Mouse (Mus musculus) lung, embryonic 15.5 days (tissue): ENCODE data around the gene Rgs3. TPM values are rescaled to one million over a fixed set of nuclear protein-coding genes. Genes with fewer than 3 reads are reported as not detected.

ENCODE experiments used
- ATAC-seq: fragments of 200-750 bp; cut with Nextera tagmentation; 2 replicates; pipeline ENCODE4 v1.8.0; 2017; ENCODE audit warnings: moderate number of reproducible peaks, borderline replicate concordance; ENCODE audit not compliant: low FRiP score, low TSS enrichment; ENCODE audit errors: extremely low read depth
- H3K27ac ChIP-seq: fragments of 300-500 bp; sonication (generic); 2 replicates; pipeline ENCODE4 v1.5.1; 2015; ENCODE audit warnings: moderate library complexity, mild to moderate bottlenecking, inconsistent platforms
- H3K27me3 ChIP-seq: fragments of 300-500 bp; sonication (generic); 2 replicates; pipeline ENCODE4 v1.6.1; 2015; ENCODE audit warnings: inconsistent platforms
- H3K36me3 ChIP-seq: fragments of 300-500 bp; sonication (generic); 2 replicates; pipeline ENCODE4 v1.6.1; 2015; ENCODE audit warnings: inconsistent platforms
- H3K4me1 ChIP-seq: fragments of 300-500 bp; sonication (generic); 2 replicates; pipeline ENCODE4 v1.6.1; 2015; ENCODE audit warnings: inconsistent platforms
- H3K4me2 ChIP-seq: fragments of 300-500 bp; sonication (generic); 2 replicates; pipeline ENCODE4 v1.6.1; 2015; ENCODE audit warnings: inconsistent platforms, mild to moderate bottlenecking, moderate library complexity
- H3K4me3 ChIP-seq: fragments of 300-500 bp; sonication (generic); 2 replicates; pipeline ENCODE4 v1.5.1; 2015; ENCODE audit warnings: mild to moderate bottlenecking, inconsistent platforms
- H3K9ac ChIP-seq: fragments of 300-500 bp; sonication (generic); 2 replicates; pipeline ENCODE4 v1.6.1; 2015; ENCODE audit warnings: inconsistent platforms
- H3K9me3 ChIP-seq: fragments of 300-500 bp; sonication (generic); 2 replicates; pipeline ENCODE4 v1.6.1; 2016; ENCODE audit warnings: inconsistent platforms
- WGBS: fragments of 180-500 bp; shearing (Covaris S2); methylation state at CpG from one replicate; pipeline ENCODE4 v1.1.7; 2015; 5-methylcytosine and 5-hydroxymethylcytosine counted together
- polyA plus RNA-seq: library from polyadenylated mRNA; unstranded; fragments of >200 nt; fragmentation: Nextera tagmentation; extraction: Ambion mirVana; gene quantifications from 2 replicates; pipeline ENCODE4 v1.2.1, GENCODE M21; 2015

Gene Rgs3
- polyA plus RNA-seq, 1 experiment from 2014 or later = 53.5 TPM

GRCm38 (mm10) chr4:62700426-62700825, 140.8 kb downstream of the Rgs3 start:
- H3K4me1 ChIP-seq = peaks cover 65% of the 10 kb centered on the region
- peak overlapping the region; percentile 53 for H3K9ac ChIP-seq
- 53% methylated on average over 5 of the region's 5 CpGs for WGBS
- H3K4me2 ChIP-seq = peak overlapping the region; percentile 63
- ATAC-seq = no peak
- H3K27ac ChIP-seq = peak overlapping the region; percentile 65; the same call in 1 of the 2 replicates
- no peaks in the 10 kb centered on the region for H3K27me3 ChIP-seq
- peaks cover 28% of the 10 kb centered on the region for H3K36me3 ChIP-seq
- peak overlapping the region; percentile 47 for H3K4me3 ChIP-seq
- no peaks in the 10 kb centered on the region for H3K9me3 ChIP-seq

GRCm38 (mm10) chr4:62703151-62703550, 143.5 kb downstream of the Rgs3 start:
- Histone ChIP-seq H3K36me3 (peaks cover 28% of the 10 kb centered on the region), H3K4me3 (no peak overlapping the region), H3K27ac (no peak overlapping the region), H3K4me1 (peaks cover 41% of the 10 kb centered on the region), H3K9ac (no peak overlapping the region), H3K4me2 (no peak overlapping the region), H3K9me3 (no peaks in the 10 kb centered on the region), H3K27me3 (no peaks in the 10 kb centered on the region)
- 76% methylated on average over 9 of the region's 9 CpGs for WGBS
- ATAC-seq = no peak

GRCm38 (mm10) chr4:62704204-62704603, 144.6 kb downstream of the Rgs3 start:
- Histone ChIP-seq H3K27me3 (no peaks in the 10 kb centered on the region), H3K9ac (no peak overlapping the region), H3K9me3 (no peaks in the 10 kb centered on the region), H3K4me3 (no peak overlapping the region), H3K4me2 (no peak overlapping the region), H3K27ac (no peak overlapping the region), H3K36me3 (peaks cover 28% of the 10 kb centered on the region), H3K4me1 (peaks cover 31% of the 10 kb centered on the region)
- ATAC-seq = no peak
- 87% methylated on average over 13 of the region's 13 CpGs for WGBS

GRCm38 (mm10) chr4:62705013-62705412, 145.4 kb downstream of the Rgs3 start:
- Histone ChIP-seq H3K36me3 (peaks cover 28% of the 10 kb centered on the region), H3K4me2 (no peak overlapping the region), H3K9me3 (no peaks in the 10 kb centered on the region), H3K27ac (no peak overlapping the region), H3K4me1 (peaks cover 24% of the 10 kb centered on the region; the same call in 1 of the 2 replicates), H3K27me3 (no peaks in the 10 kb centered on the region), H3K9ac (no peak overlapping the region), H3K4me3 (no peak overlapping the region)
- 67% methylated on average over 10 of the region's 10 CpGs for WGBS
- no peak for ATAC-seq

- Histone ChIP-seq H3K9ac (no peak overlapping the region), H3K9me3 (no peaks in the 10 kb centered on the region), H3K27ac (no peak overlapping the region; the same call in 1 of the 2 replicates), H3K36me3 (peaks cover 25% of the 10 kb centered on the region), H3K27me3 (no peaks in the 10 kb centered on the region), H3K4me2 (no peak overlapping the region), H3K4me1 (peaks cover 16% of the 10 kb centered on the region; the same call in 1 of the 2 replicates), H3K4me3 (no peak overlapping the region)
- WGBS = 33% methylated on average over 3 of the region's 3 CpGs
- no peak for ATAC-seq
These were observed 146.1 kb downstream of the Rgs3 start for GRCm38 (mm10) chr4:62705749-62706148.

GRCm38 (mm10) chr4:62708084-62708483, 148.4 kb downstream of the Rgs3 start:
- Histone ChIP-seq H3K4me3 (no peak overlapping the region), H3K27me3 (no peaks in the 10 kb centered on the region), H3K36me3 (peaks cover 12% of the 10 kb centered on the region; the same call in 1 of the 2 replicates), H3K4me1 (0 out of 2 replicates have a peak, but pooled peaks cover 5% of the 10 kb centered on the region), H3K4me2 (no peak overlapping the region), H3K27ac (no peak overlapping the region), H3K9me3 (no peaks in the 10 kb centered on the region), H3K9ac (no peak overlapping the region)
- WGBS = 79% methylated on average over 7 of the region's 7 CpGs
- no peak for ATAC-seq

- H3K4me1 ChIP-seq = 0 out of 2 replicates have a peak, but pooled peaks cover 5% of the 10 kb centered on the region
- H3K4me2 ChIP-seq = no peak overlapping the region
- no peaks in the 10 kb centered on the region for H3K9me3 ChIP-seq
- no peak overlapping the region for H3K9ac ChIP-seq
- WGBS = 53% methylated on average over 1 of the region's 1 CpGs
- no peak for ATAC-seq
- H3K27me3 ChIP-seq = no peaks in the 10 kb centered on the region
- H3K27ac ChIP-seq = no peak overlapping the region
- peaks cover 2% of the 10 kb centered on the region; the same call in 1 of the 2 replicates for H3K36me3 ChIP-seq
- H3K4me3 ChIP-seq = no peak overlapping the region
These were observed 149.3 kb downstream of the Rgs3 start for GRCm38 (mm10) chr4:62708994-62709393.

- Histone ChIP-seq H3K9me3 (no peaks in the 10 kb centered on the region), H3K4me2 (no peak overlapping the region), H3K9ac (no peak overlapping the region), H3K4me1 (0 out of 2 replicates have a peak, but pooled peaks cover 5% of the 10 kb centered on the region), H3K27ac (no peak overlapping the region), H3K27me3 (no peaks in the 10 kb centered on the region), H3K4me3 (no peak overlapping the region), H3K36me3 (no peaks in the 10 kb centered on the region; the same call in 1 of the 2 replicates)
- no peak for ATAC-seq
- 78% methylated on average over 5 of the region's 5 CpGs for WGBS
These were observed 149.8 kb downstream of the Rgs3 start for GRCm38 (mm10) chr4:62709448-62709847.

- no peak for ATAC-seq
- 83% methylated on average over 7 of the region's 7 CpGs for WGBS
- no peak overlapping the region for H3K27ac ChIP-seq
These were observed 151.5 kb downstream of the Rgs3 start for GRCm38 (mm10) chr4:62711159-62711558.

GRCm38 (mm10) chr4:62711582-62711981, 151.9 kb downstream of the Rgs3 start:
- Histone ChIP-seq H3K4me2 (no peak overlapping the region), H3K9me3 (no peaks in the 10 kb centered on the region), H3K9ac (no peak overlapping the region), H3K4me3 (no peak overlapping the region), H3K36me3 (no peaks in the 10 kb centered on the region), H3K4me1 (no peaks in the 10 kb centered on the region), H3K27me3 (no peaks in the 10 kb centered on the region), H3K27ac (no peak overlapping the region)
- WGBS = 59% methylated on average over 4 of the region's 4 CpGs
- no peak for ATAC-seq

More at GRCm38 (mm10) chr4:62711159-62711558, 151.5 kb downstream of the Rgs3 start:
- H3K4me1 ChIP-seq = no peaks in the 10 kb centered on the region
- no peak overlapping the region for H3K9ac ChIP-seq
- no peaks in the 10 kb centered on the region for H3K9me3 ChIP-seq
- no peak overlapping the region for H3K4me3 ChIP-seq
- no peak overlapping the region for H3K4me2 ChIP-seq
- H3K27me3 ChIP-seq = no peaks in the 10 kb centered on the region
- no peaks in the 10 kb centered on the region for H3K36me3 ChIP-seq

- no peak overlapping the region for H3K9ac ChIP-seq
- no peak for ATAC-seq
- no peak overlapping the region for H3K4me3 ChIP-seq
- no peaks in the 10 kb centered on the region for H3K27me3 ChIP-seq
- H3K36me3 ChIP-seq = no peaks in the 10 kb centered on the region
- H3K9me3 ChIP-seq = no peaks in the 10 kb centered on the region
- H3K4me1 ChIP-seq = 0 out of 2 replicates have a peak, but pooled peaks cover 6% of the 10 kb centered on the region
- no peak overlapping the region for H3K4me2 ChIP-seq
- no peak overlapping the region for H3K27ac ChIP-seq
These were observed 161.2 kb downstream of the Rgs3 start for GRCm38 (mm10) chr4:62720861-62721260.

GRCm38 (mm10) chr4:62722021-62722426, 162.4 kb downstream of the Rgs3 start:
- H3K36me3 ChIP-seq = no peaks in the 10 kb centered on the region
- no peak overlapping the region for H3K9ac ChIP-seq
- no peak for ATAC-seq
- H3K27me3 ChIP-seq = no peaks in the 10 kb centered on the region
- H3K4me1 ChIP-seq = 0 out of 2 replicates have a peak, but pooled peaks cover 6% of the 10 kb centered on the region
- WGBS = 41% methylated on average over 3 of the region's 3 CpGs
- no peak overlapping the region for H3K4me2 ChIP-seq
- no peak overlapping the region for H3K4me3 ChIP-seq
- H3K9me3 ChIP-seq = no peaks in the 10 kb centered on the region
- H3K27ac ChIP-seq = no peak overlapping the region

GRCm38 (mm10) chr4:62723795-62724194, 164.1 kb downstream of the Rgs3 start:
- no peaks in the 10 kb centered on the region for H3K9me3 ChIP-seq
- 80% methylated on average over 5 of the region's 5 CpGs for WGBS
- H3K9ac ChIP-seq = no peak overlapping the region
- H3K27ac ChIP-seq = no peak overlapping the region
- H3K4me1 ChIP-seq = 0 out of 2 replicates have a peak, but pooled peaks cover 6% of the 10 kb centered on the region
- ATAC-seq = no peak
- no peak overlapping the region for H3K4me2 ChIP-seq
- no peaks in the 10 kb centered on the region for H3K36me3 ChIP-seq
- H3K27me3 ChIP-seq = no peaks in the 10 kb centered on the region
- no peak overlapping the region for H3K4me3 ChIP-seq
